Mouse (Mus musculus) brain, embryonic 14.5 days (tissue): ENCODE data around the gene Arhgef25.

Experiments used
- CTCF ChIP-seq: fragments of 200-500 bp; IDR thresholded peaks from 2 replicates; pipeline ENCODE4 v1.5.1; 2012; ENCODE audit warnings: inconsistent platforms, mild to moderate bottlenecking, moderate library complexity, borderline replicate concordance; ENCODE audit not compliant: insufficient read depth, insufficient read length; ENCODE audit errors: extremely low read depth
- POLR2A ChIP-seq: fragments of 200-500 bp; IDR thresholded peaks from 2 replicates; pipeline ENCODE4 v1.6.1; 2012; ENCODE audit warnings: mild to moderate bottlenecking, inconsistent platforms, borderline replicate concordance; ENCODE audit not compliant: poor library complexity, insufficient read depth, insufficient read length, severe bottlenecking; ENCODE audit errors: extremely low read depth

DNA sequence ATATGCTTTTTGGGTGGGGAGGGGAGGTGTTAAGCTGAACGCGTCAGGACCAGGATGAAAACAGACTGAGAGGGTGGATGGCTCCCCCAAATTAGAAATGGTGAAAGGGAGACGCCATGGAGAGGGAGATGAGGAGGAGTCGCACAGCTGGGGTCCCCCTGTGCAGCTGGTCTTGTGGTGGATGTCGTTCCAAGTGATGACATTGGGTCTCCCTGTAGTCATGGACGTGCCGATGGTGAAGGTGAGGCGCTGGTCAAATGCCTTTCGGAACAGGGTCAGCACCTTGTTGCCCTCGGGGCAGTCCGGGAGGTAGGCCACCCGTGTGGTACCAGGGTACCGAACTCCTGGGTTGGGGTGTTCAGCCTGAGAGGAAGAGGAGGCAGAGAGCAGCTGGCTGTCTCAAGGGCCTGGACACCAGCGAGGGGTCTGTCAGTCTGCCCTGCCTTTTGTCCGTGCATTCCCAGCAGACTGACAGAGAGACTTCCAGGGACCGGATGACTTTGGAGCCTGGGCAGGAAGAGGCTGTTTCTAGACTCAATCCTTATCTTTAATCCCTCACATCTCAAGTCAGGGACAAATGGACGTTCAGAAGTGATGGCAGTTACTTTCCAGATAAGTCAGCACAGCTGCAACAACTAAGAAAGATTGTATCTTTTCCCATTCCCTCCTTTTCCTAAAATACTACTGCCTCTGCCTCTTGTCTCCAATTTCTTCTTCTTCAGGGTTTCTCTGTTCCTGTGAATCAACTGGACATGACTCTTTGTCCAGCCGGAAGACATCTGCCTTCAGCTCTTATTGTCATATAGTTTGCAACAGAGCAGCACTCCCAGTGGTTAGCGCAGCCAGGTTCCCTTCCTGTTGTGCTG is 1.5 kb upstream of the Arhgef25 start:
- TF ChIP-seq CTCF (no peak), POLR2A (no peak)
